Mouse (Mus musculus) right cerebral cortex, adult 18-20 months (tissue): ENCODE measurements around the gene Gm30191.

Source experiments
- DNase-seq: peaks from one replicate; pipeline ENCODE4 v3.0.0; 2022; ENCODE audit warnings: mixed read lengths

Gene Gm30191

DNA sequence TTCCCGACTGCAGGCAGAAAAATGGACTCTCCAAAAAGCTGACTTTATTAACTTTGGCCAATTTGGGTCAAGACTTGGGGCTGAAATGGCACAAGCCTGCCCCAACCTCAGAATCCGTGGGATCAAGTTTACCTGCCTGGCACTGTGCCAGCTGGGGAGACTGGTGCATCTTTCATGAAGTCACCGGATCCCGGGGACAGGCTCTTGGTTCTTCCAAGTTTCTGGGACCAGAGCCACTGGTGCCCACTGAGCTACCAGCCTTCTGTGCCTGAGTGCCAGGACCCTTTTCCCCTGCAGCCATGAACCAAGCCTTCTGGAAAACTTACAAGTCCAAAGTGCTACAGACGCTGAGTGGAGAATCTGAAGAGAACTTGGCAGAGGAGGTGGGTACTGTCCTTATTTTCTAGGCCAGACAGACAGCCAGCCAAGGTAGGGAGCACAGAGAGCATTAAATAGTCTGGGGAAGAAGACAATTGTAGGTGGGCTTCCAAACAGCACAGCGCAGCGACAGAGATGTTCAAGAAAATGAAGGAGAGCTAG lies at the start of gene Gm30191:
Gm30191 (plus strand) TSS at position 217 of the 540 bp plus-strand sequence.
- DNase-seq: no peak

DNA sequence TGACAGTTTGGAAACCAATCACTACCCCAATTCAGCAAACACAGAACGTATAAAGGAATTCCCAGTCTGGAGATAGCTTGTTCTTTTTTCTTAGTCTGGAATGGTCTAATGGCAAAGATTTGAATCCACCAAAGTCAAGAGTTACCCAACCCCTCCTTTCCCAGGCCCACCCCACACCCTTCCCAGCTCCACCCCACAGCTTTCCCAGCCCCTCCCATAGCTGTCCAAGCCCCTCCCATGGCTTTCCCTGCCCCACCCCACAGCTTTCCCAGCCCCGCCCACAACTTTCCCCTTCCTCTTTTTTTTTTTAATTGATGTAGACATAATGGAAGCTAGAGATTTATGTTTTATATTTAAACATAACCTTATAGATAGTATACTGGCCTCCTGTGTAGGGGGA lies 47.4 kb upstream of the Gm30191 start:
- no peak for DNase-seq

DNA sequence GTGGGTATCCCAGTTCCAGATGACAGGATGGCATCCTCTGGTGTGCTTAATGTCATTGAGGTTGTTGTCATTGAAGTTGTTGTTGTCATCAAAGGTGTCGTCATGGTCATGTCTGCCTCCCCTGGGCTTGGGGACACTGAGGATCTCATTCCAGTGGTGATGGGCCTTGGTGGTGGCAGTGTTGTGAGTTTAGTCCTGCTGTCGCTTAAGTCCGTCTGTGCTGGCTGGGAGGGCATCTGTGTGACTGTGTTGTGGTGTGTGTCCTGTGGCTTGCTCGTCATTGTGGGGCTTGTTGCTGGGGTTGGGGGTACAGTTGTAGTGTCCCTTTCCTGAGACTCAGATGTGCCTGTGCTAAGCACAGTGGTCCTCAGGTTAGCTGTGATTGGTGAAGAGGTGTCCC lies 43.8 kb upstream of the Gm30191 start, which contains the start of gene Gm7534:
Gm7534 (minus strand) TSS at position 101 of the 400 bp plus-strand sequence.
- no peak for DNase-seq

DNA sequence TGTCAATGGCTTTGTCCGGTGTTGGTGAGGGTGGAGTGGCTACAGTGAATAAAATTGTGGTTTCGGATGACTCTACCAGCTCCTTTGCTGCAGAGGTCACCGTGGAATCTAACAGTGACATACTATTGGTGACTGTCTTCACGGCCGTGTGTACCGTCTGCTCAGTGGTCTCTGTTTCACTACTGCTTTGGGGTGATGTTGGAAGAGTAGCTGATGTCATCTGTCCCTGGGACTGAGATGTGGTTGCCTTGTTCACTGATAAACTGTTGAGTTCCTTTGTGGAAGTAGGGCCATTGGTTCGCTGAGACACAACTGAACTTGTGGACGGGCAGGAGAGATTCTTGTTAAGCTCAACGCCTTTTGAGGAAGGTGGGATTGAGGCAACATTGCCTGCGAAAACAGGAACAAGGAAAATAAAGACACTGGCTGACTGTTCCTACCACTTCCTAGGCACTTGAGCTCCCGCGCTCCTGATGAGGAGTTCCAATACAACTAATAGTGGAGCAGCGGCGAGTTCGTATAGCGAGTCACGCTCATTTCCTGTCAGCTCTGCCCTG lies 43.3 kb upstream of the Gm30191 start:
- no peak for DNase-seq

DNA sequence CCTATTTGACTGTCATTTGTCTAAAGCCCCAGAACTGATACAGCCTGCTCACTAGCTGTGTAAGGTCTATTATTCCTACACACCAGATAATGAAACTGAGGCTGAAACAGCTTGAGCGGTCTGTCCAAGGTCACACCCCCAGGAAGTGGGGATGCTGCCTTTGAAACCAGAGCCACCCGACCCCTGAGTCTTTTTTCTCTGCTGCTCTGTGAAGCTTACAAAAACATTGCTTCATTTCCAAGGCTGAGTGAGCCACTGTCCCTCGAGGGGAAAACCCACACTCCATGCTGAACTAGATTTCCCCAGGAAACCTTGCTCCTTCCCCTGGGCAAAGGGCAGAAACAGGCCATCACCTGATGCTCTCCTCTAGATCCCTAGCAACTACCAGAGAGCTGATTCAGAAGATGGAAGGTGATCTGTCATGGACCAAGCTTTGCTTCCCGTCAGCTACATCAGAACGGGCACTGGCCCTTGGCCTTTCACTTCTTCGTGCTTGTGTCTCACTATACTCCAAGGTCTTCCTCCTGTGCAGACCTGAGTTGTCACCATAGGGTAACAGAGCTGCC lies 40.2 kb upstream of the Gm30191 start:
- DNase-seq: no peak

DNA sequence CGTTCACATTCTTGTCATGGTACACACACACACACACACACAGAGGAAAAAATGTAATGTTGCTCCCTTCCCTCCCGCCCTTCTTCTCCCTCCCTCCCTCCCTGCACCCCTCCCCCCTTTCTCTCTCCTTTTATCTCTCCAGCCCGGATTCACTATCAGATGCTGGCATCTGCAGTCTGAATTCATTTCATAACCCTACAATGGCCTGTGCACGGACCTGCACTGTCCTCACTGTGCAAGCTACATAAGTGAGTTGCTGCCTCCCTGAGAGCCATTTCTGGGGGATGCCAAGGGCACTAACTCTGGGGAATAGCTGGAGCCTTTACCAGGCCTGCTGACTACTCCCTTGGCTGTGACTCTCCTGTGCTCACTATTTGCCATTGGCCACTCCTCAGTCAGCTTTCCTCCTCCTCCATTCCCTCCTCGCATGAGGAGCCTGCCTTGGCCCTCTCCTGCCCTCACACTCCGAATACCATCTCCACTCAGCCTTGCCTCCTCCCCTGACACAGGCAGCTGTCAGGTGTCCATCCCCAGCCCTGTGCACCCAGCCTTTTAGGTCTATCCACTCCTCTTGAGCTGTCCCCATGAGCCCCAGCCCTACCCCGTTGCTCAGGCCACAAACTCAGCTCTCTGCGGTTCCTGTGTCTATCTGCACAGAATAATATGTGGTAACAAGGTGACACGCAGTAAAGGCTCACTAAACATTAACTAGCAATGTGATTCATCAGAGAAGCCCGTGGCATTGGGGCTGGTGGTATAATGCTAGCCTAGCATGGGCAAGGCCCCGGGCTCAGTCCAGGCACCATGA lies 23.7 kb upstream of the Gm30191 start:
- DNase-seq: no peak

DNA sequence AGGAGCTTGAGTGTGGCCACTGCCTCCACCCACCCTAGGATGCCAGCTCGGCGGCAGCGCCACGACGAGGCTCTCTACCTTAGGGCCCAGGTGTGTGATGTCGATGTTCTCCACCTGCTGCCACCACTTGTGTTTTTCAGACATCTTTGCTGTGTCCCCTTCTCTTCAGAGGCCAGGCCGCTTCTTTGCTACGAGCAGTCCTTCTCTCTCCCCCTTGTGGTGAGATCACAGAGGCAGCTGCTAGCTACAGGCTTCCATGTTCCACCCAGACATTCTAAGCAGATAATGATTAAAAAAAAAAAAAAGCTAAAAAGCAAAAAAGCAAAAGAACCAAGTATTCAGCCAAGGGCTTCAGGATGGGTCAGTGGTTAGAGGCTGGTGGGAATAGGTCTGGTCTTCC lies 19.5 kb upstream of the Gm30191 start, which contains the start of gene Catsper4:
Catsper4 (minus strand) TSS at position 190 of the 400 bp plus-strand sequence.
- no peak for DNase-seq

DNA sequence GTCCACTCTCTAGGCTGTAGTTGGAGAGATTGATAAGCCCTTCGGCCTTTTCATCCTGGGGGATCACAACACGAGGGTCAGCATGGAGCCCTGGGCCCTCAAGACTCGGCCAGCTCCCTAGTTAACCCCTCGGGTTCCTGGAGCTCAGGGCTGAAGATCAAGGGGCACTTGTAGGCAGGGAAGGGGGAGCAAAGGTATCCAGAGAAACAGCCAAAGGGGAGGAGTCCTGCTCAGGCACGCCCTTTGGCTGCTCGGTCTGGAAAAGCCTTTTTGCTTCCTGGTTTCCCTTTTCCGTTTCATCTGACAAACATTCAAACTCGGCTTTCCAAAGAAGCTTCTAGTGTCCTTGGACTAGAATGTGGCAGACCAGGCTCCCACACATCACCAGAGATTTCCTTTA lies 16.3 kb upstream of the Gm30191 start:
- DNase-seq: no peak

DNA sequence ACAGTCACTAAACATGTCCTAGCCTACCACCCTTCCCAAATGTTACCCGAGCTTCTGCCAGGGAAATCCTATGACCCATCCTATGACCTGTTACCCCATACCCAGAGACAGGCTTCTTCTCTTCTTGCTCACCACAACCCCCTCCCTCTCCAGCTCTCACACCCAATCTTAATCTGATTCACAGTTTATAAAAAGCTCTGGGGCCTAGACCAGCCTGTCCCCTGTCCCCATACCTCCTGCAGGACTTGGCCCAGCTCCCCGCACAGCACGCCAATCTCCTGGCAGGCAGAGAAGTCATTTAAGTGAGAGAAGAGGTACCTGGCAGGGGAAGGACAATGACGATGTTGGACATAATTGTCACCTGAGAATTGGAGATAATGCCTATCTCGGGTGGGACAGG lies 11.9 kb upstream of the Gm30191 start:
- DNase-seq: no peak

DNA sequence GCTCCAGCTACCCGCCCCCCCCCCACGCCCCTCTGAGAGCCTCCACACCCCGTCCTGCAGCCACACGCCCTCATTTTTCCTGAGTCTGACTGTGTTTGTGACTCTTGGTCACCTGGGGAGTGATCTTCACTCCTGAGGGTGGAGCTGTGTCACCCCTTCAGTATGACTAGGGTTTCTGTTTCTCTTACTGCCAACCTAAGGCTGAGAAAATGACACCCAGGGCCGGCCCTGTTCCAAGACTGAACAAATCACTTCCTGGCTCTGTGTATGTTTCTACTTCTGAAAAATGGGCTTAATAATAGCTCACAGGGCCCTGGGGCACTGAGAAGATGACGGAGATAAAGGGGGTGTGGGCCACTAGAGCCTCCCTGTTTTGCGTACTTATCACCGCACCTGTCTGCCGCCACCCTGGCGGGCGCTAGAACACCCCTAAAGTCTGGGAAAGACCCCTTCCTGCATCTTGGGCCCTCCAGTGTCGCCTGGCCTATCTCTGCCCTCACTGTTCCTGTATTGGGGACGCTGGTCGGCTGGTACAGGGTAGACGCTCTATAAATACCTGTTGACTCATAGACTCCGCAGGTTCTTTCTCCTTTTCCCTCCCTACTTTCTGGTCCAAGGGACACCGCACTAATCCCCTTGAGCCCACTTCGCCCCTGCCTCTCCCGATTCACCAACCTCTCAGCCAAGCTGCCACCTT lies 9.0 kb upstream of the Gm30191 start:
- no peak for DNase-seq

DNA sequence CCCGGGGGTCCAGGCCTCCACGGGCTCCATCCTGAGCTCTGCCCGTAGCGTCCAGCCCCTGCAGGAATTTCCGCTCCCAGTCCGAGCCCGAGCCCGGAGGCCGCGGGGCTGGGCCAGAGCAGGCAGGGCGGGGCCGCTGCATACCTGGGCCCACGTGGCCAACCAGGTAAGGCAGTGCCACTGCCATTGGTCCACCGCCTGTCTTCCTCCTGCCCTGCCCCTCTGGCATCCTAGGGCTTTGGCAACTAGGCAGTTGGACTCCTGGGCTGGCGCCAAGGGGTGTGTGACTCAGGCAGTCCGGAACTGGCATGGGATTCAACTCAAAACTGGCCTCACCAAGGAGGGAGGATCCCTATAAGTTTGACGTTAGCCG lies 8.5 kb upstream of the Gm30191 start, which contains the start of gene Cnksr1:
Cnksr1 (minus strand) TSS at position 121 of the 373 bp plus-strand sequence.
- no peak for DNase-seq

DNA sequence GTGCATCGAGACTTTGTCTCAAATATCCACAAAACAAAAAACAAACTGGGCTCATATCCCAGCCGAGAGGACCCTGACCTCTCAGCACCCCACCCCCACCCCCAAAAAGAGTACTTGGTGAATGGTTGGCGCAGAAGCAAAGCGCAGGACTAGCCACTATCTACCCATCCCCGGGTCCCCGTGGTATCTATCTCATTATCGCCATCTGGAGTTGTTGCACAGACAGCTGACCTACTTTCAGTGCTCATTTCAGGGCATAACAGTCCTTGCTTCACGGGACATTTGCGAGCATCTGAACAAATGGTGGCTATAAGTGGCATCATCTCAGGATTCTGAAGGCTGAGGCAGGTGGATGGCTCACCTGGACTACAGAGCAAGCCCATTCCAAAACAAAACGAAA lies 8.0 kb upstream of the Gm30191 start:
- no peak for DNase-seq

DNA sequence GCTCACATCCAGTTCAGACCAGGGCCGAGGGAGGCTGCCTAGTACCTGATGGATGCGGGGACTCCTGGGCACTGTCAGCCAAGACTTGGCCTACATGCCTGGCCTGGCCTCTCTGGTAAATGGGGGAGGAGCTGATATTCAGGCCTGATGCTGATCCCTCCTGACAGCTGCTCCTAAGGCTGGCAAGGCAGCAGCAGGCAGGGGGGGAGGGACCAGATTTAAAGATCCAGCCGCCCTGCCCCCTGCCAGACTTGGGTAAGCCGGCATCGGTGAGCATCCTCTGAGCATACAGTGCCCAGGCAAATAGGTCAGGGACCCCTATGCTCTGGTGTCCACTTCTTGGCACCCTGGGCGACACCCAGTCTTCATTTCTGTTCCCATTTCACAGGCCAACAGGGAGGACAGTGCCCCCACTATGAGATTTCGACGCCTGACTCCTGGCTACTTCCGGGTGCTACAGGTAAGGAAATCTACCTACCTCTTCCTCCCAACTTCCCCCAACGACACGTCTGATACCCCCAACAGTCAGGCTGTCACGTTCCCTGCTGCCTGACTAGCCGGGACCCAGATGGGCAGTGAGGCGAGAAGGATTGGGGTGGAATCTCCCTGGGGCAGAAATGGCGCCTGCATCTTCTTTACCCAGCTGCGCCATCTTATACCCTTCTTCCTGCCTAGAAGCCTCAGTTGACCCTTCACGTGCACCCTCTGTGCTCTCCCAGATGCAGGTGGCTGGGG lies 3.1 kb upstream of the Gm30191 start, which contains the start of gene E130218I03Rik:
E130218I03Rik (plus strand) TSS at position 147 of the 735 bp plus-strand sequence.
- DNase-seq: no peak

DNA sequence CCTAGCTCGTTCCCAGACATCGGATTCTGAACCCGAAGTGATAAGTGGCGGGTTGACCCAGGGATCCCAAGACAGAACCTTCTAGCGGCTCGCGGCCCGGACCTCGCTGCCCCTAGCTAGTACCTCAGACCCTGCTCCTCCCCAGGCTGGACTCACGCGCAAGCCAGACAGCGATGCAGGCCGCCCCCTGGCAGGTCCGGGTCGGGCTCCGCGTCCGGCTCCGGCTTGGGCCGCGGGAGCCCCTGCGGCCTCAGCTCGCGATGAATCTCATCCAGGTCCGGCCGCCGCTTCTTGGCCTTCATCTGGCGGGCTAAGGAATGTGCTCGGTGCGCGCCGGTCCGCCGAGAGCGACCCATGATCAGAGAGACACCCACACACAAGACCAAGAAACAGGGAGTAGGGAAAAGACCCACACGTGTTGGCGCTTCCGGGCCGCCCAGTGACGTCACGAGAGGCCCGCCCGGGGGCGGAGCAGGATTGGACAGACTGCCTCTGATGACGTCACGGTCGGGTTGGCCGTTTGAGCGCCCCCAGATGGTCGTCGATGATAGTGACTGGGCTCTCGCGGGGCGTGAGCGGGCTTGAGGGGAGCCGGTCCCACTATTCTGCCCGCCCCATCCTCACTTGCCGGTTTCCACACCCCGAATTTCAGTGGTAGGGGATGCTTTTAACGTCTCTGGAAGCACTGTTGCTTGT lies 1.4 kb upstream of the Gm30191 start, which contains the start of gene Zfp593:
Zfp593 (minus strand) TSS at position 445 of the 696 bp plus-strand sequence.
- peak; percentile 95 for DNase-seq

DNA sequence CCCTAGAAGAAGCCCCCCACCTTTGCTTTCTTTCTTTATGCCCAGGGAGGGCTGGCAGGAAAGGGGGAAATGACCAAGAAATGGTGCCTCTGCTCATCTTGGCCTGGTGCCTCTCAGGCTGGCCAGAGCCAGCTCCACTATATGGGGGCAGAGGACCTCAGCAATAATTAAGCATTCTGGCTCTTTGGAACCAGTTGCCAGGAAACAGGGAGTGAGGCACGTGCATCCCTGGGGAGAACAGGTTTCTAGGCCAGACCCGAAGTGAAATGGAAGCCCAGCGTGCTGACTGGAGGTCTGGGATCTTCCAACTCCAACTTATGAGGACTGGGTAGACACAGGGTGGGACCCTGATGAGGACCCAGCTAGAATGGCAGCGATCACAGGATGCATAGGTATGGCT lies 479 bp upstream of the Gm30191 start:
- no peak for DNase-seq

DNA sequence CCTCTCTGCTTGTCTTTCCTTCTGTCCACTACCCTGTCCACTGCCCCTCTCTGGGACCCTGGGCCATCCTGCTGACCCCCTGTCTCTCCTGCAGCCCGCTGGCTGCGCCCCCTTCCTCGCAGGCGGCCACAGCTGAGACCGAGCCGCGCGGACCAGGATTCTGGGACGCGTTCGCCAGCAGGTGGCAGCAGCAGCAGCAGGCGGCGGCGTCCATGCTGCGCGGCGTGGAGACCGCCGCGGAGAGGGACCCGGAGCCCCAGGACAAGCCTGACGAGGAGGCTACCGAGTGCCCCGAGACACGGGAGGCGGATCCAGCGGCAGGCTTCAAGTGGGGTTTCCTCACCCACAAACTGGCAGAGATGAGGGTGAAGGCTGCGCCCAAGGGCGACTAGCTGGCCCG lies 2.9 kb downstream of the Gm30191 start:
- peak; percentile 60 for DNase-seq

DNA sequence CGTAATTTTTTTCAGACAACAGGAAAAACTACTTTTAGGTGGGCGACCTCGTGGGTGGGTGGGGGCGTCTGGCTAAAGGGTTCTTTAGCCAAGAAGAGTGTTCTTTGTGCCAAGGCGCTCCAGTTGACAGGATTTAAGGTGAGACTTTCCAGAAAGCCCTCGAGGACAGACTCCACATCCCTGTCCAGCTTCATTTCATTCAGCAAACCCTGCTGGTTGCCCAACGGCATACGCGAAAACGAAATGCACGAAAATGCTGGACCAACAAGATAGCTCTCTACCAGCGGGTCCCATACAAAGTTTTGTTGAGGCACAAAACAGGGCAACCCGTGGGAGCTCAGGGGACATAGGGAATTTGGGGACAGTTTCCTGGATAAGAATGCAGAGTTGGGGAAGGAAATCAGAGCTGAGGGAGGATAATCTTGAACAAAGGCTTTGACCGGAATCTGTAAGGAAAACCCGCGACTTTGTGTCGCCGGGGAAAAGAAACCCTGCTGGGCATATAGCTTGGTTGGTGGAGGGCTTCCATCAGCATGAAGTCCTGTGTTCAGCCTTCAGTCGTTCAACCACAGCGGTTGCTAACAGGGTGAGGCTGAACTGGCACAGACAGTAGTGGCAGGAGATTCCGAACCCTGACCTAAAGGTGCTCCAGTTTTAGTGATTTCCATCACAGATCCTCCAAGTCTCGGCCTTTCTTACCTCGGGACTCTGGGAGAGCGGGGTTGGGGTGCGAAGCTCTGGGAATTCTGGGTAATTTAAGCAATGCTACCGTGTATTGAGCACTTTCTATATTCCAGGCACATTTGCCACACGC lies 3.6 kb downstream of the Gm30191 start:
- no peak for DNase-seq

DNA sequence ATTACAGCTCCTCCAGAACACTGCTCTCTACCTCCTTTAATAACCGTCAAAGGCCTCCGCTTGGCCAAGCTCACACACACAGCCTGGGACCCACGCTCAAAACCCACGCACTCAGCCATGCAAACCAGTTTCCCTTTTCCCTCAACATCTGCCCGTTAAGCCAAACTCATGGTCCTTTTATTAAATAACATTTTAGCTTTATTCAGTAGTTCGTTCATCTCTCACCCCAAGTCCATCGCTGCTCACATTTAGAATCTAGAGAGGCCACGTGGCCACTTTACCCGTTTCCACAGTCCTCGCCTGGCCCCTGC lies 4.2 kb downstream of the Gm30191 start:
- peak; percentile 34 for DNase-seq

DNA sequence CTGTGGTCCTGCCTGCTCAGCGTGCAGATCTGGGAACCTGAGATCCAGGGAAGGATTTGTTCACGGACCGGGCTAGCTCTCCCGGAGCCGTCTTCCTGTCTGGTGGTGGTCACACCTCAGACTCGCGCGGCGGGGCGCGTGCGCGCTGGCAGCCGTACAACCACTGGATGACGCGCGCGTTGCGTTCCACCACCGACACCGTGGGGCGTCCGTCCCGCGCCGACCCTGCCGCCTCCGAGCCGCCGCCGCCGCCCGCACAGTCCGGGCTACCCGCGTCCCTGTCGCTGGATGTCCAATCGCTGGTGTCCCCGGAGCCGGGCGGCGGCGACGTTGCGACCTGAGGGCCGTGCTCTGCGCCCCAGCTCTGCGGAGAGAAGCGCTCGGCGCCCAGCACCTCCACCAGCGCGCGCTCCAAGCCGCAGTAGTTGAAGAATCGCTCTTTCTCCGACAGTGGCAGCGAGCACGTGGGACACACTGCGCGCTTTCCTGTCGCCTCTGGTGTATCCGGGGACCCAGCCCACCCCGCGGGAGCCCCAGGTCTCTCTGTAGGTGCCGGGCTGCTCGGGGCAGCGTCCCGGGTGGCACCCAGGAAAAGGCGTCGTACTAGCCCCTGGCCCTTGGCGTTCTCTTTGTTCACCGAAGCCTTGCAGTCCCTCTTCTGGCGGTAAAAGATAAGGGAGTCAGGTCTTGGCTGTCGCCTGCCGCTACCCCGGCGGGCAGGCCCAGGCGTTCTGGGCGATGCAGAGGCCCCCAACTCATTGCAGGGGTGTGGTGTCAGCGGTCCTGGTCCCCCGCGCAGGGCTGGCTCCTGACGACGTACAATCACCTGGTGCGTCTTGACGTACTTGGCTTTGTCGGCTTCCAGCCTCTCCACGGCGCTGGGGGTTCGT lies 4.8 kb downstream of the Gm30191 start:
- peak; percentile 48 for DNase-seq
